Mouse (Mus musculus) liver, embryonic 14.5 days (tissue): ENCODE data around the gene Il17re. TPM values are rescaled to one million over a fixed set of nuclear protein-coding genes. Genes with fewer than 3 reads are reported as not detected.

Experiments
- ATAC-seq: fragments of 200-750 bp; cut with Nextera tagmentation; 2 replicates; pipeline ENCODE4 v1.8.0; 2017; ENCODE audit warnings: moderate number of reproducible peaks, mild to moderate bottlenecking, moderate library complexity; ENCODE audit not compliant: insufficient read depth
- DNase-seq, 3 experiments: peaks; one replicate each; pipeline ENCODE4 v3.0.0-alpha.2; 2012 to 2013; ENCODE audit warnings: low read depth in 3 of 3, low spot score in 3 of 3
- H3K27ac ChIP-seq: fragments of 300-500 bp; sonication (generic); 2 replicates; pipeline ENCODE4 v1.5.1; 2014; ENCODE audit warnings: moderate library complexity, mild to moderate bottlenecking, control low read depth, inconsistent platforms
- H3K27me3 ChIP-seq: fragments of 300-500 bp; sonication (generic); 2 replicates; pipeline ENCODE4 v1.6.1; 2014; ENCODE audit warnings: mild to moderate bottlenecking, low read length, moderate library complexity; ENCODE audit not compliant: control insufficient read depth, insufficient read depth
- H3K36me3 ChIP-seq: fragments of 300-500 bp; sonication (generic); replicated peaks from 2 replicates; pipeline ENCODE4 v1.6.1; 2014; ENCODE audit warnings: low read depth; ENCODE audit not compliant: control insufficient read depth, insufficient read depth
- H3K4me1 ChIP-seq, 2 experiments: fragments of 200-500 bp in 1 of 2; fragments of 300-500 bp in 1 of 2; sonication (generic) in 1 of 2; replicated peaks; 2 replicates each; pipeline ENCODE4 v1.6.1; 2012 to 2014; ENCODE audit warnings: antibody characterized with exemption in 1 of 2, inconsistent platforms in 1 of 2, low read length in 1 of 2; ENCODE audit not compliant: control insufficient read depth in 2 of 2, insufficient read depth in 2 of 2
- H3K4me2 ChIP-seq: fragments of 300-500 bp; sonication (generic); 2 replicates; pipeline ENCODE4 v1.6.1; 2014; ENCODE audit warnings: low read depth, mild to moderate bottlenecking, control low read depth, moderate library complexity
- H3K4me3 ChIP-seq, 2 experiments: fragments of 200-500 bp in 1 of 2; fragments of 300-500 bp in 1 of 2; sonication (generic) in 1 of 2; 2 replicates each; pipeline ENCODE4 v1.5.1; 2012 to 2014; ENCODE audit warnings: low read depth in 2 of 2, low read length in 2 of 2, mild to moderate bottlenecking in 2 of 2, control low read depth in 1 of 2, inconsistent platforms in 1 of 2, moderate library complexity in 1 of 2; ENCODE audit not compliant: insufficient read depth in 1 of 2
- H3K9ac ChIP-seq: fragments of 300-500 bp; sonication (generic); replicated peaks from 2 replicates; pipeline ENCODE4 v1.6.1; 2014; ENCODE audit warnings: mild to moderate bottlenecking, control low read depth, moderate library complexity
- H3K9me3 ChIP-seq: fragments of 300-500 bp; sonication (generic); 2 replicates; pipeline ENCODE4 v1.6.1; 2016; ENCODE audit warnings: low read length, mixed read lengths; ENCODE audit not compliant: control insufficient read depth
- CTCF ChIP-seq: IDR thresholded peaks from 2 replicates; pipeline ENCODE4 v1.5.1; 2016; ENCODE audit warnings: antibody characterized with exemption, low read depth, control low read depth
- EP300 ChIP-seq: IDR thresholded peaks from 2 replicates; pipeline ENCODE4 v1.6.1; 2016; ENCODE audit warnings: antibody characterized with exemption, low read depth
- WGBS: fragments of 180-500 bp; shearing (Covaris S2); extraction: QIAGEN DNeasy Blood & Tissue Kit; methylation state at CpG from one replicate; pipeline ENCODE4 v1.1.7; 2014; ENCODE audit not compliant: insufficient replicate concordance; 5-methylcytosine and 5-hydroxymethylcytosine counted together
- polyA plus RNA-seq, 2 experiments: library from polyadenylated mRNA; depleted of rRNA in 1 of 2; stranded (reverse) in 1 of 2; unstranded in 1 of 2; fragments of >200 nt; fragmentation: Nextera tagmentation in 1 of 2; extraction: Ambion mirVana in 1 of 2; gene quantifications; 2 replicates each; pipeline versions ENCODE4 v1.2.1 to v1.2.3; 2012 to 2014

Il17re gene
- polyA plus RNA-seq (2012; rRNA removed) (0.11 and 0.24 TPM in 2 replicates), polyA plus RNA-seq (2014; fragmentation: Nextera tagmentation; extraction: Ambion mirVana) (0.08 TPM in 1 of 2 replicates, not detected in the other)

DNA sequence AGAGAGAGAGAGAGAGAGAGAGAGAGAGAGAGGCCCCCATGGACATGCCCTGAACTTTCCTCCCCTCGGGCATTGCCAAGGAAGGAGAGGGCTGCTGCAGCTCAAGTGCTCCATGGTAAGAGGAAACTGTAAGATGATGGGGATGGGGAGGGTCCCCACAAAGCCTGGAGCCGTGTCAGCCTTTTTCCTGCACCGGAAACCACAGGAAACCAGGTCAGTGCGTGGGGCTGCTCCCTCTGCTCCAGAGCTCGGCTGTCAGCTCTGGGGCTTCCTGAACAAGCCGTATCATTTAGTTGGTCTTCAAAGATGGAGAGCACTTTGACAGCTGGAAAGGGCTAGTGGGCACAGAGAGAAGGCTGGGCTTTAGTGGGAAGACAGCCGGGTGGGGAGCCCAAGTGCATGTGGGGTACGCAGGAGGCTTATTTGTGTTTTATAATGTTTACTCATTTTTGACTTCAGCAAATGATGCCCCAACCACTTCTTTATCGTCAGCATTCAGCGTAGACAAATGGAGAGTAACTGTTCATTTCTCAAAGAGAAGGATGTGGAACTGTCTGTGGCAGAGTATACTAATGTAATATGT lies at the start of gene Il17re:
TSS of gene Il17re (plus strand) at position 533 of the 583 bp plus-strand sequence.
- DNase-seq (no peak), ATAC-seq (no peak)
- Histone ChIP-seq H3K27ac (no peak within 1 kb of the TSS), H3K9ac (no peak within 1 kb of the TSS), H3K36me3 (no peaks in the 10 kb centered on the region), H3K4me2 (no peak within 1 kb of the TSS), H3K4me3 (no peak within 1 kb of the TSS), H3K4me1 (no peaks in the 10 kb centered on the region), H3K9me3 (no peaks in the 10 kb centered on the region), H3K27me3 (no peaks in the 10 kb centered on the region)
- WGBS: 17% methylated on average over 10 of the region's 10 CpGs
- TF ChIP-seq CTCF (no peak), EP300 (no peak)

DNA sequence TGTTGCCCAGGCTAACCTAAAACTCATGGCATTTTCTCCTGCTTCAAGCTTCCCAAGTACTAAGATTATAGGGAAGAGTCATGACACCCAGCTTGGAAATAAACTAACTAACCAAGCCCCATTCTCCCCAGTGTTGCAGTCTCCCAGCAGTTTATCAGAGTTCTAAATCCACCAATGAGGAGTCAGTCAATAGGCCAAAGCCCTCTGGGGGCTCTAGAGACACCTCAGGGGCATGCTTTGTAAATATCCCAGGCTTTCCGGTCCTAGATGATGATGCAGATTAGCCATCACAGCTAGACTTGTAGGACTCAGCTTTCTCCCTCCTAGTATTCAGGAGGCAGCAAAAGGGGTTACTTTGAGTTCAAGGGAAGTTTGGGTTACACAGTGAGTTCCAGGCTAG lies 48.3 kb upstream of the Il17re start:
- no peak overlapping the region for H3K4me2 ChIP-seq
- no peaks in the 10 kb centered on the region for H3K4me1 ChIP-seq
- DNase-seq (no peak), ATAC-seq (no peak)
- TF ChIP-seq CTCF (no peak), EP300 (no peak)
- H3K27ac ChIP-seq: no peak overlapping the region
- no peaks in the 10 kb centered on the region for H3K36me3 ChIP-seq
- H3K9ac ChIP-seq: no peak overlapping the region
- H3K4me3 ChIP-seq: no peak overlapping the region
- WGBS: 64% methylated on average over 1 of the region's 1 CpGs
- H3K27me3 ChIP-seq: no peaks in the 10 kb centered on the region
- no peaks in the 10 kb centered on the region for H3K9me3 ChIP-seq

DNA sequence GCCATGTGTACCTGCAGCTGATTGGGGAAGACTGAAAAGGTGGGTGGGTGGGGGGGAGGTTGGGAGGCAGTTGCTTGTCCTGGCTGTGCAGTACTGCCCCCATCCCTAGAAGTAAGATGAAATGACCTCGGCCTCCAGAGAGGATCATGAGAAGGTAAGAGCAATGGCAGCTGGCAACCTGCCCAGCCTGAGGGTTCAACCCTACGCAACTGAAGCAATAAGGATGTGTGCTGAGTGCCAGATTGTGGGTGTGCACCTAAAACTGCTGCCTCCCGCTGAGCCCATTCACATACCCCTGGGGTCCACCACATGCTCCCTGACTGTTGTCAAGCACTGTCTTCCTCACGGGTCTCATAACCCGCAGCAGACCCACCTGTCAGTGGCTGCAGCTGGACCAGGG lies 41.9 kb upstream of the Il17re start:
- Histone ChIP-seq H3K27ac (no peak overlapping the region), H3K9me3 (no peaks in the 10 kb centered on the region), H3K4me2 (no peak overlapping the region), H3K4me3 (no peak overlapping the region), H3K4me1 (peaks cover 4 to 11% of the 10 kb centered on the region in 2 experiments; a peak in 3 of 4 replicates), H3K36me3 (no peaks in the 10 kb centered on the region), H3K27me3 (no peaks in the 10 kb centered on the region), H3K9ac (no peak overlapping the region)
- WGBS: 79% methylated on average over 5 of the region's 5 CpGs
- TF ChIP-seq CTCF: no peak
- TF ChIP-seq EP300: no peak
- DNase-seq: no peak
- no peak for ATAC-seq

DNA sequence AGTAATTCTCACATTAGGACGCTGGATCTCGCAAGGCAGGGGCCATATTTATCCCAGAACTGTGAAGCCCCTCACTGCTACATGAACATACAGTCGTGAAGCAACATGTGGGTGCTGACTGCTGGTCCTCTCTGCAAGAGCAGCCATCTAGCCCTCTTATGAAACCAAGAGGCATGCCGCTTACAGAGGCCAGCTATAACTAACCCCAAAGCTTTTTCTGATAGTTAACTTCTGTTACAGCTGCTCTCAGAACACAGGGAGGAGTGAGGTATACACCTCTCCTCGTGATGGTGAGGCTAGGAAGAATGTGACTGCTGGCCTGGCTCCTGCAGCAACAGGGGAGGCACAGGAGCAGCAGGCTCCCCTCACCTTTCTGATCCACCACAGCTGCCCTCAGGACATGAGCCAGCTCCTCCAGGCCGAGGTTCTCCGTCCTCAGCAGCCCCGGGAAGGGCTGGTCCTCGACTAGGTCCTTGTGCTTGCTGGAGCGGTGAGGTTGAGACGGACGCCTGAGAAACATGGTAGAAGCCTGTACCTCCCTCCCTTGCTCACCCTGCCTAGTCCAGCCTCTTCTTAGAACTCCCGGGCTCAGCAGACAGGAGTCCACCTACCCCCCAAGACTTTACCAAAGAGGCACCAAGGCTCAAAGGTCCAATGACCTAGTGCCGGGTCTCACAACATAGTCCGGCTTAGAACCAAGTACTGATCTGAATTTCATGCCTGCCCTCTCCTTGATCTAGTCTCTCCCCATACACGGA lies 39.7 kb upstream of the Il17re start:
- peak; percentile 69 for ATAC-seq
- Histone ChIP-seq H3K36me3 (no peaks in the 10 kb centered on the region), H3K4me3 (peak overlapping the region; percentile 65 to 82), H3K9me3 (no peaks in the 10 kb centered on the region), H3K27me3 (no peaks in the 10 kb centered on the region), H3K27ac (no peak overlapping the region), H3K4me1 (peaks cover 4 to 11% of the 10 kb centered on the region in 2 experiments; a peak in 3 of 4 replicates), H3K9ac (peak overlapping the region; percentile 72), H3K4me2 (peak overlapping the region; percentile 93)
- peak in 1 of 3 experiments; percentile 16 for DNase-seq
- 11% methylated on average over 16 of the region's 16 CpGs for WGBS
- TF ChIP-seq CTCF: no peak
- TF ChIP-seq EP300: no peak

DNA sequence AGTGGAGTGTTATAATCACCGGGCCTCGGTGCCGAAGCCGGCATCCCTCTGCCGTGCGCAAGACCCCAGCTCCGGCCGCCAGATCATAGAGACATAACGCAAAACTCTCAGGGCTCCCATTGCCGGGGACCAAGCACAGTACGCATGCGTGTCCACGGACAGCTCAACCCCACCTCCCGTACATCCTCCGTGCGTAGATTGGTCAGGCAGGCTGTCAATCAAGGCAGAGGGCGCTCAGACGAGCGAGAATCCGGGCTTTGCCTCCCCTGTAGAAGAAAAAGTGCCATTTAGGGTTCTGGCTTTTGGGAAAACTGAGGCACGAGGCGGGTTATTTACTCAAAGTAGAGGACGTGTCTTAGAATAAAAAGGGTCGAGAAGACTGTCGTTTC lies 39.1 kb upstream of the Il17re start, which contains the start of gene Rpusd3:
TSS of gene Rpusd3 (minus strand) at position 142 of the 389 bp plus-strand sequence.
- Histone ChIP-seq H3K27me3 (no peaks in the 10 kb centered on the region), H3K4me2 (peak within 1 kb of the TSS; percentile 93), H3K27ac (no peak within 1 kb of the TSS), H3K36me3 (no peaks in the 10 kb centered on the region), H3K9ac (peak within 1 kb of the TSS; percentile 72), H3K4me1 (peaks cover 4 to 11% of the 10 kb centered on the region in 2 experiments; a peak in 3 of 4 replicates), H3K9me3 (no peaks in the 10 kb centered on the region), H3K4me3 (peak within 1 kb of the TSS; percentile 65 to 82)
- ATAC-seq: peak; percentile 98
- WGBS: under 1% methylated on average over 25 of the region's 25 CpGs
- peak; percentile 96 to 98 (median 98) for DNase-seq
- no peak for TF ChIP-seq EP300
- no peak for TF ChIP-seq CTCF
